Mouse (Mus musculus) cerebellum, adult 18-20 months (tissue): ENCODE measurements around the gene Asb7.

Experiments
- DNase-seq, 2 experiments: peaks; one replicate each; pipeline ENCODE4 v3.0.0; 2021

Asb7 gene

GRCm38 (mm10) chr7:66653596-66653995, 35.8 kb downstream of the Asb7 start:
- no peak for DNase-seq

DNA sequence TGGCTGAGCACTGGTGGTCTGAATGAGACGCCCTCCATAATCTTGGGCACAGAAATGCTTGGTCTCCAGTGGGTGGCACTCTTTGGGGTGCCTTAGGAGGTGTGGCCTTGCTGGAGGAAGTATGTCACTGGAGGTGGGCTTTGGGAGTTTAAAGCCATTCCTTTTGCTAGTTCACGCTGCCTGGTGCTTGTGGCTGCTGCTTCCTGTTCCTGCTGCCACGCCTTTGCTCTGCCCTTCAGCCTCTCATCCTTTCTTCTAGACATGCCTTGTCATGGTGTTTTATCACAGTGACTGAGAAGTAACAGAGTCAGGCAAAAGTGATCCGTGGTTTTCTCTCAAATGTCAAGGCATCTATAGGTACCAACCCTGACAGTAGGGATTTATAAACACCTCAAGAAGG, 37.2 kb downstream of the Asb7 start:
- no peak for DNase-seq

DNA sequence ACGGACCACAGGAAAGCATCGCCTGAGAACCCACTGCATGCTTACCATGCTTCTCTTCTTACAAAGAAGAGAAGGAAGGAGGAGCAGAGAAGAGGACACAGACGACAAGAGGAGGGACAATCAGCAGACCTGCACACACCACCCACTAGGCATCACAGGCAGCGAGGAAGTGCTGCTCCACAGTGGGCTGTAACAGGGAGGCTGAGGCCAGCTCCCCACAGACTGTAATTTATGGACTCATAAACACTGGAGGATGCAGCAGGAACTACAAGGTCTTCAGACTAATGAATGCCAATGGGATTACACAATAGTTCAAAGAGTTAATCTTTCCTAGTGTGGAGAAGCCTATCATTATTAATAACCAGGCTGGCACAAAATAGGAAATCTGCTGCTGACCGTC, 38.5 kb downstream of the Asb7 start:
- no peak for DNase-seq

- DNase-seq, result no peak
These were observed 40.2 kb downstream of the Asb7 start for GRCm38 (mm10) chr7:66649181-66649580.

- DNase-seq, result no peak
These were observed 43.7 kb downstream of the Asb7 start for GRCm38 (mm10) chr7:66645736-66646135.

DNA sequence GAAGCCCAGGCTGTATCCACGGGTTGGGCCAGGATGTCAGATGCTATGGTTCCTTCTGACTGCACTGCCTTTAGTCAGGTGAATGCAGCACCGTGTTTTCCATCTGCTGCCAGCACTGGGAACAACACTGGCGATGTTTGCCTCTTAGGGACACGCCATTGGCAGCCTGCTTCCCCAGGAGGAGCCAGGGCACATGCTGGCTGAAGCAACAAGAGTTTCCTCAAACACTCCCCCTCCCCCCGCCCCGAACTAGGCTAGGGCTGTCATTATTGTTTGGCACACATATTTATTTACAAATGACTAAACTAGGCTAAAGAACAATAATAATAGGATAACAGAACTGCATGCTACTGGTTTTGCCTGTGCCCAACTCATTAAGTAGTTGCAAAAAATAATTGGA, 56.0 kb downstream of the Asb7 start:
- DNase-seq, result no peak

DNA sequence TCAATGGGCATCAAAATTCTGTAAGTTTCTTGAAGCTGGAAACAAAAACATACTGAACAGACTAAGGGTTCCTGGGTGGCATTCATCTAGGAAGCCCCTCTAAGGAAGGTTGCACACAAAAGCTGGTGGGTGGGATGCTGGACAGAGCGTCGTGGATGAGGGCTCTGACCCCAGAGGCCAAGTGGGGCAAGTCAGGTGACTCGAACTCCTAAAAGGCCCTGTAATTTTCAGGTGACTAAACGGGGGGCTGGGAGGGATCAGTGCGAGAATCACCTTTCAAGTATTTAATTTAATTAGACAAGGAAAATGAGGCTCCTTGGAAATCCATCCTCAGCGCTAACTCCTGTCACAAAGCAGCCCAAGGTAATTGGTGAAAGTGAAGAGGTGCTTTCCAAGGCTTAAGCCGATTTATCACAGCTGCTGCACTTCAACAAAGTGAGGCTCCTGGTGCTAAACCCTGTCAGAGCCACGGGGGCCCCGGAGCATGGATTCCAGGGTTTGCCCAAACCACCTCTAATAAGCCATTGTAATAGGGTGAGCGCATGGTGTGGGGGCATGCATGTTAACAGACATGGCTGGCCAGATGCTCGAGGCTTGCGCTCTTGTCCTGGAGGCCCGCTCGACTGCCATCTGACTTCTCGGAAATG, 59.1 kb downstream of the Asb7 start:
- no peak for DNase-seq

DNA sequence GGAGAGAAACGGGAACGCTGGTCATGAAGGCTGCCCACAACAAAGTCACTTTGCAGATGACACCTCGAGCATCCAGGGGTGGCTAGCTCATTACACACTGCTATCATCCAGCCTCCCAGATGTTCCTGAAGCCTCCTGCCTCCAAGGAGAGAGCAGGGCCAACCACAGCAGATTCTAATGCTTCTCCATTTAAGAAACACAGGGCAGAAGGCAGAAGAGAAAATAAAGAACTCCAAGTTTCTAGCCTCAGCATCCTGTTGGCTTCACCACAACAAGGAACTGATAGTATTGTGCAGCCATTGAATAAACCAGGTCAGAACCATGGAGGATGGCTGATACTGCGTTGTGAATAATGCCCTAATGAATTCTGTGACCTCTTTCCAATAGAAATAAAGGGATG, 60.0 kb downstream of the Asb7 start:
- no peak for DNase-seq

DNA sequence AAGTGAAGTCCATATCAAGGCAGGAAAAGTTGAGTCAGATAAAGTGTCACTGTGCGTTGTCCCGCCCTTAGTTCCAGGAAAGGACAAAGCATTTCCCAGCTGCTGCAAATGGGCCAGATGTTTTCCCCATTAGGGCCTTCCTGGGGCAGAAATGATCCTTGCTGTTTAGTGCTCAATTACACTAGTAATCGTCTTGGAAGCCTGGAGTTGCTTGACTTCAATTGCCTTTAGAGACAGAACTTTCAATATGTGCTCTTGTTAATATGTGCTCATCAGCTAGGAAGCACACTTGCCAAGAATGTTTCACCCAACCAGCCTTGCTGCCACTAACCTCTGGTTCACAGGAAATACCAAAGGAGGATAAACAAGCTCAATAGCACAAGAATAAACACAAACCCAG, 66.0 kb downstream of the Asb7 start:
- DNase-seq, result no peak

GRCm38 (mm10) chr7:66601846-66602245, 87.5 kb downstream of the Asb7 start:
- DNase-seq, result no peak

GRCm38 (mm10) chr7:66600622-66601610, 88.5 kb downstream of the Asb7 start:
- no peak for DNase-seq

DNA sequence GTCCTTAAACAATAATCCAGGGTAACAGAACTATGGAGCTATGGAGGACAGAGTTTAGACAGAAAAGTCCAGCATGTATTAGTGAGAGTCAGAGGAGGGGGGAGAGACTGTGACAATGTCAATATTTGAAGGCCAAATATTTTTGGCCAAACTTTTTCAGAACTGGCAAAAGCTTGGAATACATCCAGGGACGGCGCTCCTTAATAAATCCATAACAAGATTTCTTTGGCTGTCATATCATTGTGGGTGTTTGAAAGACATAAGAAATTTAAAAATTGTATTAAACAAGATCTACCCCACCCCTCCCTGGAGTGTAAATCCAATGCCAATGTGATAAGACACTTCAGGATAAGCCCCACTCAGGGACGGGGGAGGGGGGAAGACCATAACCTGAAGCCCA, 89.3 kb downstream of the Asb7 start:
- DNase-seq, result no peak

GRCm38 (mm10) chr7:66597900-66598299, 91.5 kb downstream of the Asb7 start:
- no peak for DNase-seq
